ENCODE assay signal across 7 mouse cellular contexts in the genomic region with DNA sequence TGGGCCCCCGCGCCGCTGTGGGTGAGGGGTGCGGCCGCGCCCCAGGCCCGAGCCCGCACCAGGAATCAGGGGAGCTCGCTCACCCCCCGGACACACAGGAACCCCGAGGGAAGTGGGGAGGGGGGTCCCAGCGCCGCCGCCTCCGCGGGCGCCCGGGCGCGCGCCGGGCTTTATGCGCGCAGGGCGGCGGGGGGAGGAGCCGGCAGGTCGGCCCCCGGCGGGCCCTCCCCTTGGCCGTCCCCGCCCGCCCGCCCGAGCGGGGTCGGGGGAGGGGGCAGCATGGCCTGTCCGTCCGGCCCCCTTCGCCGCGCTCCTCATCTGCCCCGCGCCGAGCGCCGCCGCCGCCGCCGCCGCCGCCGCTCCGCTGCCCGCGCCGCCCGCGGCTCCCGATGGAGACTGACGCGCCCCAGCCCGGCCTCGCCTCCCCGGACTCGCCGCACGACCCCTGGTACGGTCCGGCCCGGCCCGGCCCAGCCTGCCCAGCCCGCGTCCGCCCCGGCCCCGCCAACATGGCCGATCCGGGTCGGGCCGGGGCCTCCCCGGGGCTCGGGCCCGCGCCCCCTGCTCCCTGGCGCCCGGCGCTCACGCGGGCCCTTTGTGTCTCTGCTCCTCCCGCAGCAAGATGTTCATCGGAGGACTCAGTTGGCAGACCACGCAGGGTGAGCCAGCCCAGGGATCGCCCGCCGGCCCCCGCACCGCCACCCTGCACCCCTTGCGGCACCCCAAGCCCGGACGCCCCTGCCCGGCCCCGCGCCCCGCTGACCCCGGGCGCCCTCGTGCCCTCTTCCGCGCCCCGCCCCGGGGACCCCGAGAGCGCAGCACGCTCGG. TPM values are rescaled to one million over a fixed set of nuclear protein-coding genes. Genes with fewer than 3 reads are reported as not detected.
A peak's percentile ranks its signal among the peaks of the same experiment; 100 is the strongest.
DNase-seq lines count a peak whose midpoint lies in the region; ATAC-seq and TF ChIP-seq lines count a peak whose summit lies in the region.

TSS of gene Msi1 (plus strand) at position 241 of the 828 bp plus-strand sequence.

- peak within 1 kb of the TSS; percentile 100 for H3K27ac ChIP-seq in forebrain, embryonic 10.5 days
- peak within 1 kb of the TSS; percentile 98 for H3K27ac ChIP-seq in midbrain, embryonic 16.5 days (ENCODE audit: low read length)

- peaks cover 53% of the 10 kb centered on the region for H3K36me3 ChIP-seq in forebrain, embryonic 10.5 days (replicated peaks)
- H3K36me3 ChIP-seq in midbrain, embryonic 16.5 days (ENCODE audit: control insufficient read depth, insufficient read depth, low read length) = no peaks in the 10 kb centered on the region

- peaks cover 19% of the 10 kb centered on the region for H3K27me3 ChIP-seq in forebrain, embryonic 10.5 days (ENCODE audit: poor library complexity, severe bottlenecking)
- H3K27me3 ChIP-seq in midbrain, embryonic 16.5 days (ENCODE audit: control insufficient read depth, insufficient read depth, low read depth, low read length) = no peaks in the 10 kb centered on the region

- no peaks in the 10 kb centered on the region for H3K9me3 ChIP-seq in forebrain, embryonic 10.5 days
- no peaks in the 10 kb centered on the region for H3K9me3 ChIP-seq in midbrain, embryonic 16.5 days (replicated peaks; ENCODE audit: control insufficient read depth, low read length, poor library complexity, severe bottlenecking)

- H3K4me3 ChIP-seq in lung, adult 2 months (replicated peaks; ENCODE audit: extremely low read depth, low read depth, low read length) = peak within 1 kb of the TSS; percentile 19
- H3K4me3 ChIP-seq in forebrain, embryonic 10.5 days = peak within 1 kb of the TSS; percentile 99
- H3K4me3 ChIP-seq in midbrain, embryonic 16.5 days (ENCODE audit: low read depth, low read length) = peak within 1 kb of the TSS; percentile 96

- peak within 1 kb of the TSS; percentile 95 for H3K4me2 ChIP-seq in midbrain, embryonic 16.5 days (ENCODE audit: low read length)

- H3K4me1 ChIP-seq in lung, adult 2 months (ENCODE audit: control insufficient read depth, insufficient read depth, low read length) = no peaks in the 10 kb centered on the region
- peaks cover 62% of the 10 kb centered on the region for H3K4me1 ChIP-seq in forebrain, embryonic 10.5 days
- peaks cover 46% of the 10 kb centered on the region for H3K4me1 ChIP-seq in midbrain, embryonic 16.5 days (ENCODE audit: control insufficient read depth, insufficient read depth, low read length)

- no peak for TF ChIP-seq POLR2A in lung, adult 2 months (IDR thresholded peaks at IDR 0.05; ENCODE audit: borderline replicate concordance, extremely low read depth, low read depth, low read length)

- no peak for TF ChIP-seq CTCF in lung, adult 2 months (IDR thresholded peaks at IDR 0.05; ENCODE audit: insufficient read depth, low read length)

- no peak for DNase-seq in lung, adult 2 months
- DNase-seq in lung, postnatal 10 days = no peak
- DNase-seq in adrenal gland, postnatal 25 days = peak; percentile 49
- peak; percentile 67 for DNase-seq in forebrain, embryonic 10.5 days (ENCODE audit: extremely low spot score, low spot score)
- DNase-seq in layer of hippocampus, postnatal 25 days (ENCODE audit: extremely low spot score in 1 of 2, low spot score in 1 of 2) = no peak
- no peak for DNase-seq in thymus, adult 18-20 months

- H3K9ac ChIP-seq in midbrain, embryonic 16.5 days (ENCODE audit: low read depth, low read length) = peak within 1 kb of the TSS; percentile 100

- ATAC-seq in midbrain, embryonic 16.5 days = peak; percentile 50

- 2% methylated on average over 64 of the region's 117 CpGs for WGBS in lung, adult 2 months
- WGBS in forebrain, embryonic 10.5 days = under 1% methylated on average over 80 of the region's 117 CpGs
- WGBS in midbrain, embryonic 16.5 days = under 1% methylated on average over 27 of the region's 117 CpGs

RNA-seq across cellular contexts. Expression of gene Msi1, which starts in this region (rescaled TPM):
- 0.91 and 1.9 TPM in 2 replicates for polyA plus RNA-seq in lung, adult 2 months (2012; rRNA removed)
- 15.3 and 20.8 TPM in 2 replicates for total RNA-seq in adrenal gland, postnatal 25 days (2021)
- 142 and 158 TPM in 2 replicates for polyA plus RNA-seq in forebrain, embryonic 10.5 days (2016; fragmentation: Nextera tagmentation; extraction: Ambion mirVana)
- total RNA-seq in layer of hippocampus, postnatal 25 days (2021) = 10 to 100 TPM; 52.5 to 57.1 TPM
- polyA plus RNA-seq in midbrain, embryonic 16.5 days (2015; fragmentation: Nextera tagmentation; extraction: Ambion mirVana) = 47.9 and 53.7 TPM in 2 replicates

Comparison
In these comparisons a context has a peak if more than half of its experiments do, and no peak if none do; other contexts are left out.
1. RNA of gene Msi1 (polyA plus RNA-seq): 142 to 158 TPM in forebrain, embryonic 10.5 days and 47.9 to 53.7 TPM in midbrain, embryonic 16.5 days; 0.91 to 1.9 TPM in lung, adult 2 months; every median in the first group is over 10 times any median in the second.
2. DNase-seq: peak in adrenal gland, postnatal 25 days (single experiment) and forebrain, embryonic 10.5 days (single experiment); none in lung, adult 2 months (single experiment), lung, postnatal 10 days (single experiment), layer of hippocampus, postnatal 25 days (0 of 2) and thymus, adult 18-20 months (0 of 2).
3. H3K4me3 ChIP-seq: peak in every context shown above with its lines; median percentile 99 in forebrain, embryonic 10.5 days; 96 in midbrain, embryonic 16.5 days; 19 in lung, adult 2 months.